Mouse (Mus musculus): Measurements from ENCODE around the gene Pdx1. TPM values are rescaled to one million over a fixed set of nuclear protein-coding genes. Genes with fewer than 3 reads are reported as not detected.

Pdx1 gene
- polyA plus RNA-seq, 1 experiment from 2014 or later = 0.44 TPM

DNA sequence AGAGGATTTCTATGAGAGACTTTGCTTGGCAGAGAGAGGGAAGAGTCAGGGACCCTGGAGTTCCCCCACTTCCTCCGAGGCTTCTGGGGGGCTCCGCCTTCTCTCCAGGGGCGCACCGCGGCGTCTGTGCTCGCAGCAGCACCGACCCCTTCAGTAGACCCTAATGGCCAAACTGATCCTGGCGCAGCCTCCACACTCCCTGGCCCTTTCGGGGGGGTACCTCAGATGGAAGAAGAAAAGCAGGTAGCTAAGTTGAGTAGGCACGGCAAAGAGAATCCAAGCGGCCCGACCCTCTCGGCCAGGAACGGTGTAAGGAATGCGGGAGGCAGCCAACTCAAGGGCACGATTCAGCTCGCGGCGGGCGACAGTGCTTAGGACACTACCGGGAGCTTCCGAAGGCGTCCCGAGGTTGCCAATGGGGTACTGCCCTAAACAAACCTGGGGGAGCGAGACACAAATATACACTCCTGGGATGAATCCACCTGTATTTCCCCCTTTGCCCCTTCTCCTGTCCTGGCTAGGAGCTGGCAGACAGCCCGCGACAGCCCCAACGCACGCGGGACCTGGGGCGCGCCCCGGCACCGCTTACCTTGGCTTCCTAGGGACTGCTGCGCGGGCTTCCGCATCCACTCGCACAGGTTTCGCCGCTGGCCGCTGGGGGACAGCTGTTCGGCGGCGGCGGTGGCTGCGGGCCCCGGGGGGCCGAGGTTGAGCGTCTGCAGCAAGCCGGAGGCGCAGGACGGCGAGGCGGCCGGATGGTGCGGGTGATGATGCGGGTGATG is 36.3 kb downstream of the Pdx1 start:
- under 1% methylated on average over 58 of the region's 58 CpGs for WGBS
- peak overlapping the region; percentile 37 for H3K4me3 ChIP-seq
- no peak for DNase-seq (ENCODE audit: low spot score)
- peaks cover 32% of the 10 kb centered on the region for H3K4me1 ChIP-seq
- H3K9me3 ChIP-seq = no peaks in the 10 kb centered on the region
- H3K27me3 ChIP-seq (ENCODE audit: insufficient read depth, poor library complexity, severe bottlenecking) = peaks cover 100% of the 10 kb centered on the region
- no peaks in the 10 kb centered on the region for H3K36me3 ChIP-seq
- no peak overlapping the region for H3K27ac ChIP-seq

- DNase-seq (ENCODE audit: low spot score) = no peak
- peaks cover 100% of the 10 kb centered on the region for H3K27me3 ChIP-seq (ENCODE audit: insufficient read depth, poor library complexity, severe bottlenecking)
- no peaks in the 10 kb centered on the region for H3K36me3 ChIP-seq
- peaks cover 26% of the 10 kb centered on the region for H3K4me1 ChIP-seq
- H3K27ac ChIP-seq = no peak within 1 kb of the TSS
- peak within 1 kb of the TSS; percentile 37 for H3K4me3 ChIP-seq
- H3K9me3 ChIP-seq = no peaks in the 10 kb centered on the region
- WGBS = under 1% methylated on average over 63 of the region's 63 CpGs
Observed at GRCm38 (mm10) chr5:147306638-147307397, 37.1 kb downstream of the Pdx1 start, which contains the start of gene Cdx2. Gene Cdx2 (minus strand): TSS chr5:147307270.

- no peak overlapping the region for H3K27ac ChIP-seq
- WGBS = 1% methylated on average over 12 of the region's 12 CpGs
Observed at GRCm38 (mm10) chr5:147307398-147307785, 37.6 kb downstream of the Pdx1 start.

DNA sequence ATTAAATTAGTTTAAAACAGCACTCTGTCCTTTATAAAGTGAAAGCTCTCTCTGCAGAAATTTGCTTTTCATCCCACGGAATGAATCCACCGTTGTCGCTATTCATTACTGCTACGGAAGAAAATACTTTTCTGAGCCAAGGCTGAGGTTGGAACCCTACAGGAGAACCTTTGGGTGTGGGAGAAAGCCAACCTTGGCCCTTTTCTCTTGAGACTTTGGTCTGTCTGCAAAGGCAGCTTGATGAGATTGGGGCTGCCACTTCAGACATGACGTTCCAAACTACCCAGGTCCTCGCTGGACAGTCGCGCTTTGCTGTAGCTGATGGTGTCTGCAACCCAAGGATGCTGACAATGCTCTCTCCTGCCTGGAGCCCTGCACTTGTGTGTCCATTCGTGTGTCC is 38.7 kb downstream of the Pdx1 start:
- H3K9me3 ChIP-seq = no peaks in the 10 kb centered on the region
- 7% methylated on average over 9 of the region's 9 CpGs for WGBS
- H3K4me3 ChIP-seq = no peak overlapping the region
- H3K4me1 ChIP-seq = peaks cover 26% of the 10 kb centered on the region
- no peak for DNase-seq (ENCODE audit: low spot score)
- peaks cover 100% of the 10 kb centered on the region for H3K27me3 ChIP-seq (ENCODE audit: insufficient read depth, poor library complexity, severe bottlenecking)
- no peak overlapping the region for H3K27ac ChIP-seq
- no peaks in the 10 kb centered on the region for H3K36me3 ChIP-seq

More at GRCm38 (mm10) chr5:147307398-147307785, 37.6 kb downstream of the Pdx1 start:
- peaks cover 100% of the 10 kb centered on the region for H3K27me3 ChIP-seq (ENCODE audit: insufficient read depth, poor library complexity, severe bottlenecking)
- H3K4me3 ChIP-seq = no peak overlapping the region
- H3K36me3 ChIP-seq = no peaks in the 10 kb centered on the region
- H3K9me3 ChIP-seq = no peaks in the 10 kb centered on the region
- DNase-seq (ENCODE audit: low spot score) = no peak
- H3K4me1 ChIP-seq = peaks cover 26% of the 10 kb centered on the region

- DNase-seq (ENCODE audit: low spot score) = peak; percentile 73
- peaks cover 23% of the 10 kb centered on the region for H3K4me1 ChIP-seq
- H3K9me3 ChIP-seq = no peaks in the 10 kb centered on the region
- no peak overlapping the region for H3K4me3 ChIP-seq
- peaks cover 100% of the 10 kb centered on the region for H3K27me3 ChIP-seq (ENCODE audit: insufficient read depth, poor library complexity, severe bottlenecking)
- WGBS = 6% methylated on average over 2 of the region's 2 CpGs
- no peak overlapping the region for H3K27ac ChIP-seq
- no peaks in the 10 kb centered on the region for H3K36me3 ChIP-seq
Observed at GRCm38 (mm10) chr5:147309786-147310185, 40.0 kb downstream of the Pdx1 start.

- H3K9me3 ChIP-seq = no peaks in the 10 kb centered on the region
- under 1% methylated on average over 27 of the region's 27 CpGs for WGBS
- no peak overlapping the region for H3K4me3 ChIP-seq
- DNase-seq (ENCODE audit: low spot score) = no peak
- no peaks in the 10 kb centered on the region for H3K36me3 ChIP-seq
- H3K4me1 ChIP-seq = peaks cover 10% of the 10 kb centered on the region
- peaks cover 100% of the 10 kb centered on the region for H3K27me3 ChIP-seq (ENCODE audit: insufficient read depth, poor library complexity, severe bottlenecking)
- no peak overlapping the region for H3K27ac ChIP-seq
Observed at GRCm38 (mm10) chr5:147312830-147313685, 43.3 kb downstream of the Pdx1 start.

DNA sequence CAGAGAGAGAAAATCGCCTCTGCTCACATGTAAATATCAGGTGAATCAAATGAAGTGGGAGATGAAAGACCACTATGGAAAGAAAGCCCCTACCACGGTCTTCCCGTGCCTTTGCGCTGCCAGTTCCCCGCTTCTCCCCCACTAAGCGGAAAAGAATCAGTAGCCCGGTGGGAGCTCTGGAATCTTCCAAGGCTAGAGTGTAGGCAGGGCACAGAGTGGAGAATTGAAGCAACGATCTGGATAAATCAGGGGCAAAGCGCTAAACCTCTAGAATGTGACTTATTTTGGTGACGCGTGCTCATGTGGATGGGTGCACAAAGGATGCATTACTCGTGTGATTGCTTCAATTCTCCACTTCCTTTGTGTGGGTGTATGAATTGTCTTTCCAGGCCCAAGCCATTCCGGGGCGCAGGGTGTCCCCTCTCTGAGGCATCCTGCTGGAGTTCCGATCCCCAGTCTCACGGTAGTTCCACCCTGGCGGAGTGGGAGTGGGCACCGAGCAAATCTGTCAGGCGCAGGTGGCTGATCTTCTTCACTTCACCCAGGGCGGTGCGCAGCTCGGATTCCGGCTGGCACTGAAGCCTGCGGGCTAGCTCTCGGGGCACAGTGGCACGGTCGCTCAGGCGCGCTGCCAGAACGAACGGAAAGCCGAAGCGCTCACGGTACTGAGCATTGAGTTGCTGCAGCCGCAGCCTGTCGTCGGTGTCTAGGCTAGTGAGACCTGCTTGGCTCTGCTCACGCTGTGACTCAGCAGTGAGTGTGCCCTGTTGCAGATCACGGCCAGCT is 45.1 kb downstream of the Pdx1 start:
- H3K27me3 ChIP-seq (ENCODE audit: insufficient read depth, poor library complexity, severe bottlenecking) = peaks cover 99% of the 10 kb centered on the region
- no peak overlapping the region for H3K27ac ChIP-seq
- H3K4me3 ChIP-seq = peak overlapping the region; percentile 45
- WGBS = 1% methylated on average over 39 of the region's 39 CpGs
- peaks cover 10% of the 10 kb centered on the region for H3K4me1 ChIP-seq
- no peaks in the 10 kb centered on the region for H3K9me3 ChIP-seq
- no peaks in the 10 kb centered on the region for H3K36me3 ChIP-seq
- DNase-seq (ENCODE audit: low spot score) = peak; percentile 75

GRCm38 (mm10) chr5:147315432-147316075 is 45.8 kb downstream of the Pdx1 start:
- Histone ChIP-seq H3K27me3 (ENCODE audit: insufficient read depth, poor library complexity, severe bottlenecking) (peaks cover 99% of the 10 kb centered on the region), H3K4me3 (peak overlapping the region; percentile 45), H3K36me3 (no peaks in the 10 kb centered on the region), H3K4me1 (peaks cover 10% of the 10 kb centered on the region), H3K9me3 (no peaks in the 10 kb centered on the region), H3K27ac (no peak overlapping the region)
- under 1% methylated on average over 25 of the region's 25 CpGs for WGBS
- DNase-seq (ENCODE audit: low spot score) = no peak

DNA sequence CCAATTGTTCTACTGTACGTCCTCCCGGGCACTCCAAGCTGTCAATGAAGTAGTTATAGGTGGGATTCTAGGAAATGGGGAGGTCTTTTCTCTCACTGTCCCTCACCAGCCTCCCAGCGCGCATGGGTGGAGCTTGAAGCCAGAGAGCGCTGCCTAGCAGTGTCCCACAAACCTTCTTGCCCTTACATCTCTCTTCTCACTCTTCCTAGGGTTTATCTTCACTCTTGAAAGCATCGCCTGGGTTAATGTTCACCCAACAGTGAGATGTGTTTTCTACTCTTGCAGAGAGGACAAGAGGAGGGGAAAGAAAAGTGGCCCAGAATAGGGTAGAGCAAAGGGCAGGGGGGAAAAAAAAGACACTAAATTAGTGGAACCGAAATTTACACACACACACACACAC is 47.6 kb downstream of the Pdx1 start:
- H3K27me3 ChIP-seq (ENCODE audit: insufficient read depth, poor library complexity, severe bottlenecking) = peaks cover 99% of the 10 kb centered on the region
- H3K9me3 ChIP-seq = no peaks in the 10 kb centered on the region
- no peak overlapping the region for H3K4me3 ChIP-seq
- DNase-seq (ENCODE audit: low spot score) = no peak
- H3K36me3 ChIP-seq = no peaks in the 10 kb centered on the region
- no peak overlapping the region for H3K27ac ChIP-seq
- WGBS = 3% methylated on average over 7 of the region's 7 CpGs
- H3K4me1 ChIP-seq = peaks cover 10% of the 10 kb centered on the region

DNA sequence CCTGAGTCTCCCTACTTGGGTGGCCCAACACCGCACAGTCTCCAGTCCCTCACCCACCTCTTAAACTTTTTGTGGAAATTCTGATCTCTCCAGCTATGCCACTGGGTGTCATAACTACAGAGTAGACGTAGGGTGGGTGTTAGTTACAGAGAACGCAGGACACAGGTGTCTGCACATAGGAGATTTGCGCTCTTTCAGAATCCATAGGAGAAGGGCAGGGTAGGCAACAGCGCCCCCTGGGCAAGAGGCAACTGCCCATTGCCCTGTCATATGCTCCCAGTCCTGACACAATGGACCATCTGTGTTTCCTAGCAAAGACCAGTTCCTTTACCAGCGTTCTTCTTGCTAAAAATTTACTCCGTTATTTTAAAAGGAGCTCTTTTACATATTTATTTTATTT is 48.2 kb downstream of the Pdx1 start:
- 25% methylated on average over 7 of the region's 7 CpGs for WGBS
- Histone ChIP-seq H3K9me3 (no peaks in the 10 kb centered on the region), H3K27me3 (ENCODE audit: insufficient read depth, poor library complexity, severe bottlenecking) (peaks cover 99% of the 10 kb centered on the region), H3K4me1 (peaks cover 10% of the 10 kb centered on the region), H3K36me3 (no peaks in the 10 kb centered on the region), H3K4me3 (no peak overlapping the region), H3K27ac (no peak overlapping the region)
- DNase-seq (ENCODE audit: low spot score) = no peak

- H3K27ac ChIP-seq = no peak overlapping the region
- H3K4me3 ChIP-seq = no peak overlapping the region
- peaks cover 10% of the 10 kb centered on the region for H3K4me1 ChIP-seq
- no peaks in the 10 kb centered on the region for H3K9me3 ChIP-seq
- H3K36me3 ChIP-seq = no peaks in the 10 kb centered on the region
- no peak for DNase-seq (ENCODE audit: low spot score)
- H3K27me3 ChIP-seq (ENCODE audit: insufficient read depth, poor library complexity, severe bottlenecking) = peaks cover 92% of the 10 kb centered on the region
Observed at GRCm38 (mm10) chr5:147319653-147320052, 49.9 kb downstream of the Pdx1 start.

GRCm38 (mm10) chr5:147322183-147322582 is 52.4 kb downstream of the Pdx1 start, which contains the start of gene Urad:
Gene Urad (minus strand): TSS chr5:147322440.
- DNase-seq (ENCODE audit: low spot score) = no peak
- Histone ChIP-seq H3K9me3 (no peaks in the 10 kb centered on the region), H3K4me3 (no peak within 1 kb of the TSS), H3K36me3 (no peaks in the 10 kb centered on the region), H3K4me1 (no peaks in the 10 kb centered on the region), H3K27me3 (ENCODE audit: insufficient read depth, poor library complexity, severe bottlenecking) (peaks cover 67% of the 10 kb centered on the region), H3K27ac (no peak within 1 kb of the TSS)
- 73% methylated on average over 8 of the region's 8 CpGs for WGBS

Data from heart, embryonic 10.5 days (tissue).